Mouse (Mus musculus) thymus, postnatal 10 days (tissue): ENCODE data around the gene Hectd1.

Source experiments
- DNase-seq, 2 experiments: peaks; one replicate each; pipeline ENCODE4 v3.0.0; 2021; ENCODE audit warnings: low spot score in 2 of 2

Gene Hectd1

DNA sequence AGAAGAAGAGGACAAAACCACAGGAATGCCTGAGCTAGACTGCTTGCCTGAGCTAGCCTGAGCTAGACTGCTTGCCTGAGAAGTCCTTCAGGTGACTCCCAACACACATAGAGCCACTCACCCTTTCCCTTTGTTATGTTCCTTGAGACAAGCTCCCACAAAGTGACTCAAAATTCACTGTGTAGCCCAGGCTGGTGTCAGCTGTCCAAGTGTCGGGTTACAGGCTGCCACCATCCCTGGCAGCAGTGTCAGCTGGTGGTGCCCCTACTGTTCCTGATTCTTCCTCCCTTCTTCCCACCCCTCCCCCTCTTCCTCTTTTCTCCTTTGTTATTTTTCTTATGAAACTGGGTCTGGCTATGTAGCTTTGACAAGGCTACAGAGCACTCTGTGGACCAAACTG is 125.5 kb downstream of the Hectd1 start:
- no peak for DNase-seq

DNA sequence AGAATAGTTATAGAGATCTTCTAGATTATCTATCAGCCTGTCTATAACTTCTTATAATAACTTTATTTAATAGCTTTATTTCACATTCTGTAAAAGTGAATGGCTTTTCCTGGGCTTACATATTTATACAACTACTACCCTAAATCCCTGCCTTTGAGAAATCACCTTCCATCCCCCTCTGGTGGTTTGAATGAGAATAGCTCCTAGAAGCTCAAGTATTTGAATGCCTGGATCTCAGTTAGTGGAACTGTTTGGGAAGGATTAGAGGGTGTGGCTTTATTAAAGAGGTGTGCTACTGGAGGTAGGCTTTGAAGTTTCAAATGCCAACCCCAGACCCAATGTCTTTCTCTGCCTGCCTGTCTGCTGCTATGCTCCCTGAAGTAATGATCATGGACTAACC is 127.6 kb downstream of the Hectd1 start:
- DNase-seq, result no peak

DNA sequence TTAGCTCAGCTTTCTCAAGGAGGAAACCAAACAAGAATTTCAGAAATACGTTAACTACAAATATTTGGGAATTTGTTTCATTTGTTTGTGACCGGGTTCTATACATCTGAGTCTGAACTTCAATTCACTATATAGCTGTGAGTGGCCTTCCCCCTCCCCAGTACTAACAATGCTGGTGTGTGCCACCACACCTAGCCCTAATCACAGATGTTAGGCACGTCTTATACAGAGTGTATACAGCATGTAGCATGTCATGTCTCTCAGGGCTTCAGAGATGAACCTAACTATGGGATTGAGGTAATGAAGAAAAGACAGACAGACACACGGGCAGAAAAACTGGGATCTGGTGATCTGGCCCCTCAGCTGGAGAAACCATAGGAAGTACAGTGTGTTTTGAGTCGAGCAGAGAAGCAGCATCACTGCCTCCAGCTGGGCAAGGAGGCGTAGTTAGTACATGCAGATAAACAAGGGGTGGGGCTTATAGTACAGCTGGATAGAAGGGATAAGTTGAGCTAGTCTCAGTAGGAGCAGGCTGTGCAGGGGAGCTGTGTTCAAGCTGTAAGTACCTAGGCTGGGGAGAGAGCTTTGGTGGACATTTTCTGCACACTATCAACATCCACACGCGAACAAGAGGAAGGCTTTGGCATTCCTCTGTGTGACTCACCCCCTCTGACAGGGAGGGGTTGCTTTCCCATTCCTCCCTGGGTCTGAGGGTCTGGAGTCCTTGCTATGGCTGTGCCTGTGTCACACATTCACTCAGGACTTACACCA is 129.5 kb downstream of the Hectd1 start:
- DNase-seq, result no peak

DNA sequence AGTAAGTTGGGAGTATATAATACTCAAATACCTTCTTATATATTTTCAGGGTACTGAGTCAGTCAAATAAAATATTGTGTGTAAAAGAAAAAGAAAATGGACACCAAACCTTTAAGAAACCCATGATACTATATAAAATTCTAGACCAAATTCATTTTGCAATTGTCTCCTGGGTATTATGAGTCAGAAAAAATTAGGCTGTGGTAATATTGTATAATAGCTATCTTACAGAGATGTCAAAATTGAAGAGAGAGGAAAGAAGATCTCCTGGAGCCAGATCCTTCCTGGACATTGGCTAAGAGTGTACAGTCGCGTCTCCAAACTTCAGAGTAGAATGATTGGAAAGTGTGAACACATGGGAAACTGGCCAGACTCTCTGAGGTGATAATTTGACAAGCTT is 133.2 kb downstream of the Hectd1 start:
- DNase-seq, result no peak

DNA sequence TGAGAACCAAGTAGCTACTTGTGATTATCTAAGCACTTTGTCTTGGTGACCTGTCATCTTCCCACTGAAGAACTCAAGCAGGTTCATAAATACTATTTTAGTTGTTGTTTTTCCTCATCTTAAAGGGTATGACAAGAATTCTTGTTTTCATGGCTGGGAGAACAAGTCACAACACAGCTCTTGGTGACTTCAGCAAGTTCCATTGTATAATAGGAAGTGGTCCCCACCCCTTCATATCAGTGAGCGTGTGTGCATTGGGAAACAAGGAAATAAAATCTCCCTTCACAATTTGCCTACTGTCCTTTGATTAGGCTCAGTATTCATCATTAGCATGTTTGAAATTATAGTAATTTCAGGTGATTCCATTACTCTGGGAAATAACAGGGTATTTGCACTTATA is 134.4 kb downstream of the Hectd1 start:
- DNase-seq, result no peak

DNA sequence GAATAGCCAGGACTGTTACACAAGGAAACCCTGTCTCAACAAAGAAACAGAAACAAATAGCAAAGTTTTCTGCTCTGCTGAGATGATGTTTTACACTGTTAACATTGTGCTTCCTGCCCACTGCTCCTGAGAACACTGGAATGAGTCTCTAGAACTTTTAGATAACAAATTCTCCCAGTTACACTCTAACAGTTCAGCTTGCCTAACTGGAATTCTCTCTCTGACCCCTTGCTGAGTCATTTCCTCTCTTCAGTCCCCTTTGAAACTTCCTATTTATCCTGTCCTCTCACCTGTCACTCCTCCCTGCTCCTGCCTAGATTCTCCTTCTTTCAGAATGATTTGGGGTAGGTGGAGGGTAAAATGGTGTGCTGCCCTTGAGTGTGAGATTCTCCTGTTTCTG is 135.2 kb downstream of the Hectd1 start:
- DNase-seq, result no peak
